Mouse (Mus musculus) midbrain, embryonic 15.5 days (tissue): ENCODE results near the gene Stx16. TPM values are rescaled to one million over a fixed set of nuclear protein-coding genes. Genes with fewer than 3 reads are reported as not detected.
A peak's percentile ranks its signal among the peaks of the same experiment; 100 is the strongest.

Experiments used
- ATAC-seq: fragments of 200-750 bp; cut with Nextera tagmentation; replicated peaks from 2 replicates; pipeline ENCODE4 v1.8.0; 2017; ENCODE audit warnings: moderate TSS enrichment
- H3K27ac ChIP-seq: fragments of 300-500 bp; sonication (generic); 2 replicates; pipeline ENCODE4 v1.5.1; 2015; ENCODE audit warnings: mild to moderate bottlenecking, inconsistent platforms
- H3K27me3 ChIP-seq: fragments of 300-500 bp; sonication (generic); replicated peaks from 2 replicates; pipeline ENCODE4 v1.6.1; 2015; ENCODE audit warnings: inconsistent platforms
- H3K36me3 ChIP-seq: fragments of 300-500 bp; sonication (generic); replicated peaks from 2 replicates; pipeline ENCODE4 v1.6.1; 2015; ENCODE audit warnings: inconsistent platforms
- H3K4me1 ChIP-seq: fragments of 300-500 bp; sonication (generic); 2 replicates; pipeline ENCODE4 v1.6.1; 2015; ENCODE audit warnings: inconsistent platforms
- H3K4me2 ChIP-seq: fragments of 300-500 bp; sonication (generic); 2 replicates; pipeline ENCODE4 v1.6.1; 2015; ENCODE audit warnings: inconsistent platforms, mild to moderate bottlenecking, moderate library complexity
- H3K4me3 ChIP-seq: fragments of 300-500 bp; sonication (generic); 2 replicates; pipeline ENCODE4 v1.5.1; 2015; ENCODE audit warnings: mild to moderate bottlenecking, inconsistent platforms
- H3K9ac ChIP-seq: fragments of 300-500 bp; sonication (generic); 2 replicates; pipeline ENCODE4 v1.6.1; 2015; ENCODE audit warnings: mild to moderate bottlenecking, inconsistent platforms
- H3K9me3 ChIP-seq: fragments of 300-500 bp; sonication (generic); 2 replicates; pipeline ENCODE4 v1.6.1; 2016; ENCODE audit warnings: inconsistent platforms
- WGBS: fragments of 180-500 bp; shearing (Covaris S2); methylation state at CpG from one replicate; pipeline ENCODE4 v1.1.7; 2015; ENCODE audit warnings: mixed read lengths; 5-methylcytosine and 5-hydroxymethylcytosine counted together
- polyA plus RNA-seq: library from polyadenylated mRNA; unstranded; fragments of >200 nt; fragmentation: Nextera tagmentation; extraction: Ambion mirVana; gene quantifications from 2 replicates; pipeline ENCODE4 v1.2.1, GENCODE M21; 2015

The Stx16 gene
- polyA plus RNA-seq, 1 experiment from 2014 or later = 16.7 TPM

DNA sequence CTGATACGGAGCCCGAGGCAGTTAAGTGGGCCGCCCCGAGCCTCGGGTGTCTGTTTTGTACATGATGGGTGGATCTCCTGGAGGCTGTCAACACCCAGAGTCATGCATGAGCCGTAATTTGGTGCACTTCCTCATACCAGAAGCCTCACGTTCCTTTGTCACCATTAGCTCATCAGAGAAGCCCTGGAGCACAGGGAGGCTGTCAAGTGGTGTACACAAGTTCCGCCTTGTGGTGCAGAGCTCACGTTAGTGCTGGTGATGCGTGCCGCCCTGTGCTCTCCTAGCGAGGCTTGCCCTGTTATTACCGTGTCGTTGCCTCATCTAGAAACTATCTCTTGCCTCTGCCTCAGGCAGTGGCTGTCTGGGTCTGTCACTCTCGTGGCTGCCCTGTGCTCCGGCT lies 40.8 kb downstream of the Stx16 start:
- H3K27me3 ChIP-seq = no peaks in the 10 kb centered on the region
- H3K9ac ChIP-seq = no peak overlapping the region
- peak; percentile 43; the same call in 1 of the 2 replicates for ATAC-seq
- no peaks in the 10 kb centered on the region for H3K9me3 ChIP-seq
- no peak overlapping the region for H3K4me3 ChIP-seq
- no peaks in the 10 kb centered on the region for H3K36me3 ChIP-seq
- 73% methylated on average over 16 of the region's 16 CpGs for WGBS
- no peaks in the 10 kb centered on the region for H3K4me1 ChIP-seq
- no peak overlapping the region for H3K4me2 ChIP-seq
- H3K27ac ChIP-seq = no peak overlapping the region

DNA sequence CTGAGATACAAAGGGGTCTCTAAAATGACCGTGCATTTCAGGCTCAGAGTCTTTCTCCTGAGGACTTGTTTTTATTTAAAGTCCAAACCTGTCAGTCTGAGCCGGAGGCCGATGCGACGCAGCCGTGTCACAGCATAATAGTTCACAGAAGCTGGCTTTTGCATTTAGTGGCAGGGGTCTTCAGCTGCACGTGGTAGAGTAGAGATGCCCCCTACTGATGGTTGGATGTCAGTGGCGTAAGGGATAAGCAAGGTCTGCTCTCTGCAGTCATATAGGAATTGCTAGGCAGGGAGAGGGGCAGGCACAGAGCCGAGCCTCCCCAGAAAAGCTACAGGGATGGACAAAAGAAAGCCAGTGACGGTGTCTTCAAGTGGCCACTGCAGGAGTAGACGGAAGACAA lies 42.0 kb downstream of the Stx16 start:
- peak; percentile 62 for ATAC-seq
- WGBS = 46% methylated on average over 11 of the region's 11 CpGs
- no peaks in the 10 kb centered on the region for H3K9me3 ChIP-seq
- H3K4me3 ChIP-seq = no peak overlapping the region
- H3K27ac ChIP-seq = no peak overlapping the region
- no peak overlapping the region for H3K4me2 ChIP-seq
- no peak overlapping the region for H3K9ac ChIP-seq
- no peaks in the 10 kb centered on the region for H3K36me3 ChIP-seq
- H3K4me1 ChIP-seq = no peaks in the 10 kb centered on the region
- H3K27me3 ChIP-seq = no peaks in the 10 kb centered on the region

DNA sequence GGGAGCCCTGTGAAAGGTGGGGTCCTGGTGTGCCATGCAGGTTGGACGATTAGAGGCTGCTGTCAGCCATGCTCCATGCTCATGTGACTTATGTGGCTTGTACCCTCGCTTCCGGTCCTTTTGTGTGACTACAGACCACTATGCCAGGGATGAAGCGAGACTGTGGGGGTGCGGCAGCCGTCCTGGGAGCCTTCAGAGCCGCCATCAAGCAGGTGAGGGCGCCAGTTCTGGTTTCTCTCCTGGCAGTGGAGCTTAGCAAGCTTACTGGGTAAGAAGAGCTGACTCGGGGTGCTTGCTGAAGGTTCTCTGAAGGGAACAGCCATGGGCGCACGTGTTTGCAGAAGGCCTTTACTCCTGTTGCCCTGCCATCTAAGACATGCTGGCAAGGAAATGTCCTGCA lies 43.2 kb downstream of the Stx16 start:
- no peak overlapping the region for H3K9ac ChIP-seq
- 90% methylated on average over 11 of the region's 11 CpGs for WGBS
- no peaks in the 10 kb centered on the region; the same call in 1 of the 2 replicates for H3K36me3 ChIP-seq
- no peak overlapping the region for H3K27ac ChIP-seq
- ATAC-seq = no peak
- no peak overlapping the region for H3K4me3 ChIP-seq
- H3K4me1 ChIP-seq = no peaks in the 10 kb centered on the region
- H3K4me2 ChIP-seq = no peak overlapping the region
- no peaks in the 10 kb centered on the region for H3K9me3 ChIP-seq
- no peaks in the 10 kb centered on the region for H3K27me3 ChIP-seq

DNA sequence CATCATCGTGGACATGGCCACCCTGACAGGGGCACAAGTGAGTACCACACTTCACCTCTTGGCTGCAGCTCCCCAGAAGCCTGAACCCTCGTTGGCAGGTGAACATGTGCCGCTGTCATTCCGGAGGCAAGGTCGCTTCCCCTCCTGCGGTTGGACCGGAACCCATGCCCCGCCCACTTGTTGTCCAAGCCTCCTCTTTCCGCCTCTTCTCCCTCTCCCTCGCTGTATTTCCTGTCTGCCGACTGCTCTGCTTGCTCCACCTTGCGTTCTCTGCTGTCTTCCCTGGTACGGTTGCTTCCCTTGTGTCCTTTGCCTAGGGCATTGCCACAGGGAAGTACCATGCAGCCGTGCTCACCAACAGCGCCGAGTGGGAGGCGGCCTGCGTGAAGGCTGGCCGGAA lies 44.5 kb downstream of the Stx16 start:
- H3K27ac ChIP-seq = no peak overlapping the region
- no peak overlapping the region for H3K9ac ChIP-seq
- H3K36me3 ChIP-seq = no peaks in the 10 kb centered on the region; the same call in 1 of the 2 replicates
- no peak overlapping the region for H3K4me2 ChIP-seq
- WGBS = 94% methylated on average over 19 of the region's 19 CpGs
- H3K27me3 ChIP-seq = no peaks in the 10 kb centered on the region
- H3K9me3 ChIP-seq = no peaks in the 10 kb centered on the region
- H3K4me3 ChIP-seq = no peak overlapping the region
- no peaks in the 10 kb centered on the region for H3K4me1 ChIP-seq
- no peak for ATAC-seq

DNA sequence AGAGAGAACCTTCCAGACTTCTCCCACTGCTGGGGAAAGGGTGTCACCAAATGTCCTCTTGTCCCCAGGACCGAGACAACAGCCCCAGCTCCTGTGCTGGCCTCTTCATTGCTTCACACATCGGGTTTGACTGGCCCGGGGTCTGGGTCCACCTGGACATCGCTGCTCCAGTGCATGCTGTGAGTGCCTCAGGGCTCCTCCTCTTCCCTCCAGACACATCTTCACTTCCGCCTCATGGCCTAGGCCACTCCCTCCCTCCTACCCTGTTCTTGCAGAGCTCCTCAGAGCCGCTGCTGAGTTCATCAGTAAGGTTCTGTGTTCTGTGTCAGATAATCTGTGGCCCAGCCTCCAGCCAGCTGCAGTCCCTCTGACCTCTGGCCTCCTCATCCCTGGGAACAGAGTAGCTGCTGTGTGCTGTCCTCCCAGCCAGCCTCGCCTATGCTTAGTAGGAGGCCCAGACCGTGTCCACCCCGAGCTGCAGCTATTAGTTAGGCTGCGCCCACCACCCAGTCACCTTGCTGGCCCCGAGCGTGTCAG lies 45.4 kb downstream of the Stx16 start:
- H3K27me3 ChIP-seq = no peaks in the 10 kb centered on the region
- peaks cover 2% of the 10 kb centered on the region for H3K4me1 ChIP-seq
- ATAC-seq = no peak
- no peak overlapping the region for H3K4me2 ChIP-seq
- H3K9ac ChIP-seq = no peak overlapping the region
- no peaks in the 10 kb centered on the region; the same call in 1 of the 2 replicates for H3K36me3 ChIP-seq
- no peaks in the 10 kb centered on the region for H3K9me3 ChIP-seq
- no peak overlapping the region for H3K27ac ChIP-seq
- no peak overlapping the region for H3K4me3 ChIP-seq
- WGBS = 80% methylated on average over 12 of the region's 12 CpGs

DNA sequence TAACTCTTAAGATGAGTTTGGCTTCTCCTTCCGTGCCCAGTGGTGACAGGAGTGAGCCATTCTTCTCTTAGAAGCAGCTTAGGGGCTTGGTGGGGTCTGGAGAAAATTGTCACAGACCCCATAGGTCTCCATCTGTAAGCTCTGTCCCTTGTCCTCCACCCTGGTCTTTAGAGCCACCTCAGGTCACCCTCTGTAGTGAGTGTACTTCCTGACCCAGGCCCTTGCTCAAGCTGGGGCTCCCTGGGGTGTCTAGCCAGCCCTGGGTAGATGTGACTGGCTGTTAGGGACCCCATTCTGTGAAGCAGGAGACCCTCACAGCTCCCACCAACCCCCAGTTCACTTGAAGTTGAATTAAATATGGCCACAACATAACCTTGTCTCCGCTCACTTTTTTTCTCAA lies 46.2 kb downstream of the Stx16 start:
- Histone ChIP-seq H3K4me3 (no peak overlapping the region), H3K9ac (no peak overlapping the region), H3K36me3 (no peaks in the 10 kb centered on the region; the same call in 1 of the 2 replicates), H3K4me1 (peaks cover 10% of the 10 kb centered on the region), H3K9me3 (no peaks in the 10 kb centered on the region), H3K4me2 (no peak overlapping the region), H3K27me3 (no peaks in the 10 kb centered on the region), H3K27ac (no peak overlapping the region)
- no peak for ATAC-seq
- 88% methylated on average over 2 of the region's 2 CpGs for WGBS

DNA sequence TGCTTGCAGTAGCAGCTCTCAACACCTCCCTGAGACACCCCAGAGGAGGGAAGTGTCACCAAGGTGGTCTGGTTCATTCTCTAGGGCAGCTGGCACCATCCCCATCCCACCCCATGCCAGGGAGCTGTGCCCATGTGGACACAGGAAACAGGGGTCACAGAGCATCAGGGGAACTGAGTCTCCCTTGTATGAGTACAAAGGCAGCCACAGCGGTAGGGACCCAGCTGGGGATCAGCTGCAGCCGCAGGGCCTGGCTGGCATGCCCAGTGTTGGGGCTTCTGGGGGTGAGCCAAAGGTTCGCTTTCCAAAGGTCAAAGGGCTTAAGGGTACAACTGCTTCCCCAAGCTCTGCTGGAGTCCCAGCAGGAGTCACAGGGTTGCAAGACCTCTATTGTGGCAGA lies 47.6 kb downstream of the Stx16 start:
- no peaks in the 10 kb centered on the region for H3K27me3 ChIP-seq
- H3K9ac ChIP-seq = no peak overlapping the region
- ATAC-seq = no peak
- H3K27ac ChIP-seq = no peak overlapping the region
- no peaks in the 10 kb centered on the region for H3K9me3 ChIP-seq
- no peaks in the 10 kb centered on the region; the same call in 1 of the 2 replicates for H3K36me3 ChIP-seq
- no peak overlapping the region for H3K4me2 ChIP-seq
- no peak overlapping the region for H3K4me3 ChIP-seq
- 83% methylated on average over 3 of the region's 3 CpGs for WGBS
- peaks cover 12% of the 10 kb centered on the region for H3K4me1 ChIP-seq

DNA sequence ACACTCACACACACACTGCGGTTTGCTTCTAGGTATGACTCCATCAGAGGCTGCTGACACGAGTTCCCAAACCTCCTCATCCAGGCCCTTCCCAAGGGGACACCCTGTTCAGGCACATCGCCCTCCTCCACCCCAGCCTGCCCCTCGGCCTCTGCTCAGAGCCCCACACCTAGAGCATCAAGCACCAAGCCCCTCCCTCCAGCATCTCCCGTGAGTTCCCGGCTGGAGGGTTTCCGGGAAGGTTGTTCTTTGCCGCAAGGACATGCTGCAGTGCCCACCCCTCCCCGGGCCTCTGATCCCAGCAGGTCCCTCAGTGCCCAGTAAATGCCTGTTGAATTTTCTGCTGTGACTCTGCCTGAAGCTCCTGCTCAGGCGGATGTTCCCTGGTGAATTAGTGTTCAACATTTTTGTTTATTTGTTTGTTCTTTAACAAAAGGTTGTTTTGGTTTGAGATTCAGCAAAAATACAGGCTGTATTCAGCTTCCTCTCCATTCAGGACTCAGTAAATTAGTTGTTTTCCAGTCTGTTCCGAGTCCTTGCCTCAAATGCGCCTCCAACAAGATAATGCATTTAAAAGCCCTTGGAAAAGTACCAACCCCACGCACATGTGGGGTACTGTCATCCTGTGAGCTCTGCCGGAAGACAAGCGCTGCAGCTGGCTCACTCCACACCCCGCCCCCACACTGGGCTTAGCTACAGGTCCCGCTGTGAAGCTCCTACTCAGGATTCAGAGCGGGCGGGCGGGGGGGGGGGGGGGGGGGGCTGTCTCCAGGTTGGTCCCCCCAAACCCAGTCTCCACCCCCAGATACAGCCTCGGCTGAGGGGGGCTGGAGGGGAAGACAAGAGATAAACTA lies 50.6 kb downstream of the Stx16 start:
- ATAC-seq = peak; percentile 90
- Histone ChIP-seq H3K4me2 (peak overlapping the region; percentile 39), H3K4me3 (no peak overlapping the region), H3K4me1 (peaks cover 12% of the 10 kb centered on the region), H3K9me3 (no peaks in the 10 kb centered on the region), H3K27ac (peak overlapping the region; percentile 59), H3K27me3 (no peaks in the 10 kb centered on the region), H3K36me3 (no peaks in the 10 kb centered on the region; the same call in 1 of the 2 replicates), H3K9ac (no peak overlapping the region)
- WGBS = 9% methylated on average over 19 of the region's 21 CpGs

DNA sequence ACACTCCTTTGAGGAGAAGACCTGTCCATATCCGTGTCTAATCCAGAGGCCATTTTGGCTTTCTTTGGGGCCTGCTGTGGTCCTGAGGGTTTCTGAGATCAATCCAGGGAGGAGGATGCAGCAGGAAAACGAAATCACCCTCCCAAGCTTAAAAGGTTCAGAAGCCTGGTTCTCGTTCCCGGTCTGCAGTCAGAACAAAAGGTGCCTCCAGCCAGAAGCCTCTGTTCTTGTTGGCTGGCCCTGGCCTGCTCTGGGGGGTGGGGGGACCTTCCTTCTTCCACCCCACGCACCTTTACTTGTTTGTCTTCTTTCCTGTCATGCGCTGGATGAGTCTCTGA lies 51.2 kb downstream of the Stx16 start:
- H3K36me3 ChIP-seq = no peaks in the 10 kb centered on the region; the same call in 1 of the 2 replicates
- WGBS = 15% methylated on average over 6 of the region's 6 CpGs
- peak overlapping the region; percentile 39 for H3K4me2 ChIP-seq
- peak overlapping the region; percentile 59; the same call in 1 of the 2 replicates for H3K27ac ChIP-seq
- H3K27me3 ChIP-seq = no peaks in the 10 kb centered on the region
- peaks cover 12% of the 10 kb centered on the region for H3K4me1 ChIP-seq
- peak; percentile 25 for ATAC-seq
- no peaks in the 10 kb centered on the region for H3K9me3 ChIP-seq
- H3K4me3 ChIP-seq = no peak overlapping the region
- H3K9ac ChIP-seq = no peak overlapping the region

DNA sequence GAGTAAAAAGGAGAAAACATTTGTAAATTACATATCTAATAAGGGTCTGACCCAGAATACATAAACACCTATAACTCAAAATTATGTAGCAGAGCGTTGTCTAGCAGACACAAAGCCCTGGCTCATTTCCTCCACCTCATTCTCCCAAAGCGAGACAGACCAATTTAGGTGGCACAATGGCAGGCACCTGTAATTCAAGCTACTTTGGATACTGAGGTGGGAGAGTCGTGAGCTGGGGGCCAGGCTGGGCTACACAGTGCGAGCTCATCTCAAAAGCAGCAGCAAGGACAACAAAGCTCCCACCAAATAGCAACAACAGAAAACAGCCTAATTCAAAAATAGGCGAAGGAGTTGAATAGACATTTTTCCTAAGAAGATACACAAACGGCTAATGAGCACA lies 52.8 kb downstream of the Stx16 start:
- H3K27me3 ChIP-seq = no peaks in the 10 kb centered on the region
- no peak overlapping the region for H3K4me2 ChIP-seq
- no peaks in the 10 kb centered on the region; the same call in 1 of the 2 replicates for H3K36me3 ChIP-seq
- no peak overlapping the region for H3K27ac ChIP-seq
- no peak overlapping the region for H3K4me3 ChIP-seq
- no peaks in the 10 kb centered on the region for H3K9me3 ChIP-seq
- H3K9ac ChIP-seq = no peak overlapping the region
- 83% methylated on average over 6 of the region's 6 CpGs for WGBS
- H3K4me1 ChIP-seq = peaks cover 12% of the 10 kb centered on the region
- no peak for ATAC-seq

DNA sequence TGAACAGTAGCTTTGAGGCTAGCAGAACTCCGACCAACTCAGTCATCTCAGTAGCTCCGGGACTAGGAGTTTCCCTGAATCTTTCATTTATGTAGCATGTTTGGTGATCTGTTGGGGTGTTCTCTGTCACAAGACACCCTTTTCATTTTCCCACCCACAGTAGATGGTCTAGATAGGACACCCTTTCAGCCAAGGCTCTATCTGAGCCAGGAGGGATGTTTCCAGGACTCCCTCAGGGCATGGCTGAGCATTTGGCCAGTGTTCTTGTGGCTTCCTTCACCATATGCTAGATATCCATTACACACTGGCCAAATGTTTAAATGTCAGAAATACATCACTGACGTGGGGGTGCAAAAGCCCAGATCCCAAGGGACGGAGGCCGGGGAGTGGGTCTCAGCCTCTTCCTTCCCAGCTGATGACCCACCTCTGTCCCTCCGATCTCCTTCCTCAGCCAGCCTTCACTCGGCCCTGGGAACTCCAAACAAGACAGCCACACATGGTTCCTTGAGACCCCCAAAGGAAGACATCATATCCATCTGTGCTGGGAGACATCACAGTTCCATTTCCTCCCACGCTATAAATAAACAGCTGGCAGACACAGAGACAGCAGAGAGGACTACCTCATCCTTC lies 54.5 kb downstream of the Stx16 start:
- no peak for ATAC-seq
- 90% methylated on average over 8 of the region's 8 CpGs for WGBS
- H3K27me3 ChIP-seq = no peaks in the 10 kb centered on the region

DNA sequence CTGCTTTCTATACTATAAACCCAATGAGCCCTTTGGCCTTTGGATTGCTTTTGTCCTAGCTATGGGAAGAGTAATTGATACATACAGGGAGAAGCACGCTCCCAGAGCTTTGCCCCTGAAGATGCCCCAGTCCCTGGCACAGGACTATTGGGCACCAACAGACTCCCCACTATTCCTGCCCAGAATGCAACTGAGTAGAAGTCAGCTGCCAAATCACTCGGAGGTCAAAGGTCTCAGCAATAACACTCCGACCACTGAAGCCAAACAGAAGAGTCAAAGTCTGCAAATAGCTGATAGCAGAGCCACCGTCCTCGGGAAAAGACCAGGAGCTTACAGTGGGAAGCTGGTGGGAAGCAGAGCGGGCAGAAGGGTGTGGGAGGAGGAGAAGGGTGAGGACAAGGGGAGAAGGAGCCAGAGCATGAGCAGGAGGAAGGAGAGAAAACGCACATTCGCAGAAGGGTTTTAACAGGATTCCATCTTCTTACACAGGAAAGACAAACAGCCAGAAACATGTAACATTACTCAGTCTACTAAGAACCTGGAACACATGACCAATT lies 56.4 kb downstream of the Stx16 start:
- Histone ChIP-seq H3K4me3 (no peak overlapping the region), H3K9ac (no peak overlapping the region), H3K36me3 (no peaks in the 10 kb centered on the region), H3K27me3 (no peaks in the 10 kb centered on the region), H3K9me3 (no peaks in the 10 kb centered on the region), H3K4me1 (peaks cover under 1% of the 10 kb centered on the region; the same call in 1 of the 2 replicates), H3K27ac (no peak overlapping the region), H3K4me2 (no peak overlapping the region)
- WGBS = 83% methylated on average over 8 of the region's 8 CpGs
- ATAC-seq = no peak

More for the DNA sequence above, 54.5 kb downstream of the Stx16 start:
- no peak overlapping the region for H3K4me2 ChIP-seq
- no peaks in the 10 kb centered on the region for H3K36me3 ChIP-seq
- no peak overlapping the region for H3K9ac ChIP-seq
- H3K27ac ChIP-seq = no peak overlapping the region
- H3K9me3 ChIP-seq = no peaks in the 10 kb centered on the region
- H3K4me3 ChIP-seq = no peak overlapping the region
- peaks cover 12% of the 10 kb centered on the region for H3K4me1 ChIP-seq
